Mouse (Mus musculus): ENCODE measurements at regions not wholly inside any gene's neighbourhood (a gene's known extent, or its start where the extent isn't known, plus 50 kb on each side); places are given as distances from the start of the nearest gene placed in this dataset.
"Not testable (repeated sequence)": the region's sequence is repeated elsewhere in the genome, so short reads cannot be mapped to it uniquely, and the experiment has no call there.

GRCm38 (mm10) chr6:140816359-140816758 is 87.3 kb downstream of the Gm11077 start:
- ATAC-seq = no peak

- ATAC-seq = peak; percentile 94
These were observed 87.7 kb downstream of the Gm11077 start for GRCm38 (mm10) chr6:140816831-140817230.

- no peak for ATAC-seq
These were observed 90.4 kb downstream of the Gm11077 start for GRCm38 (mm10) chr6:140819451-140819878.

GRCm38 (mm10) chr6:140826522-140826921 is 97.4 kb downstream of the Gm11077 start:
- no peak for ATAC-seq

- ATAC-seq = no peak
These were observed 98.6 kb downstream of the Gm11077 start for GRCm38 (mm10) chr6:140827651-140828050.

GRCm38 (mm10) chr6:140843292-140843991 is 114.4 kb downstream of the Gm11077 start:
- ATAC-seq = no peak

- no peak for ATAC-seq
These were observed 118.1 kb downstream of the Gm11077 start for GRCm38 (mm10) chr6:140847165-140847564.

- ATAC-seq = no peak
These were observed 123.3 kb downstream of the Gm11077 start for GRCm38 (mm10) chr6:140852420-140852819.

GRCm38 (mm10) chr6:140853508-140853907 is 124.4 kb downstream of the Gm11077 start:
- peak; percentile 36 for ATAC-seq

- ATAC-seq = no peak
These were observed 125.6 kb downstream of the Gm11077 start for GRCm38 (mm10) chr6:140854691-140855090.

GRCm38 (mm10) chr6:140856468-140857117 is 127.5 kb downstream of the Gm11077 start:
- ATAC-seq = no peak

GRCm38 (mm10) chr6:140857118-140857746 is 128.1 kb downstream of the Gm11077 start:
- ATAC-seq = no peak

- ATAC-seq = not testable (repeated sequence)
These were observed 140.4 kb downstream of the Gm11077 start for GRCm38 (mm10) chr6:140869523-140869922.

- no peak for ATAC-seq
These were observed 145.7 kb downstream of the Gm11077 start for GRCm38 (mm10) chr6:140874831-140875230.

- no peak for ATAC-seq
These were observed 154.6 kb downstream of the Gm11077 start for GRCm38 (mm10) chr6:140883651-140884050.

- no peak for ATAC-seq
These were observed 159.5 kb downstream of the Gm11077 start for GRCm38 (mm10) chr6:140888610-140889009.

GRCm38 (mm10) chr6:140890060-140890459 is 161.0 kb downstream of the Gm11077 start:
- ATAC-seq = no peak

- no peak for ATAC-seq
These were observed 161.5 kb downstream of the Gm11077 start for GRCm38 (mm10) chr6:140890591-140890990.

GRCm38 (mm10) chr6:140894467-140894866 is 165.4 kb downstream of the Gm11077 start:
- no peak for ATAC-seq

- ATAC-seq = no peak
These were observed 166.4 kb downstream of the Gm11077 start for GRCm38 (mm10) chr6:140895441-140895840.

- ATAC-seq = no peak
These were observed 168.0 kb downstream of the Gm11077 start for GRCm38 (mm10) chr6:140897111-140897510.

GRCm38 (mm10) chr6:140924319-140924981 is 195.4 kb downstream of the Gm11077 start:
- no peak for ATAC-seq

GRCm38 (mm10) chr6:140927616-140928015 is 198.5 kb downstream of the Gm11077 start:
- ATAC-seq = no peak
